Mouse (Mus musculus) G1E (cell line): ENCODE results near the gene Gpr3.

ENCODE experiments used
- CTCF ChIP-seq: IDR thresholded peaks from 2 replicates; pipeline ENCODE4 v1.5.1; 2012; ENCODE audit warnings: low read depth, low read length, inconsistent platforms, mixed read lengths
- GATA1 ChIP-seq: IDR thresholded peaks from 2 replicates; pipeline ENCODE4 v1.6.1; 2012; ENCODE audit warnings: borderline replicate concordance, low read length, inconsistent platforms, mixed read lengths
- POLR2AphosphoS5 ChIP-seq: IDR thresholded peaks from 2 replicates; pipeline ENCODE4 v1.6.1; 2012; ENCODE audit warnings: low read depth, low read length, inconsistent platforms; ENCODE audit not compliant: insufficient replicate concordance
- TAL1 ChIP-seq: conservative IDR thresholded peaks from 2 replicates; pipeline ENCODE4 v1.6.1; 2012; ENCODE audit warnings: low read depth, low read length, inconsistent platforms, mixed read lengths

DNA sequence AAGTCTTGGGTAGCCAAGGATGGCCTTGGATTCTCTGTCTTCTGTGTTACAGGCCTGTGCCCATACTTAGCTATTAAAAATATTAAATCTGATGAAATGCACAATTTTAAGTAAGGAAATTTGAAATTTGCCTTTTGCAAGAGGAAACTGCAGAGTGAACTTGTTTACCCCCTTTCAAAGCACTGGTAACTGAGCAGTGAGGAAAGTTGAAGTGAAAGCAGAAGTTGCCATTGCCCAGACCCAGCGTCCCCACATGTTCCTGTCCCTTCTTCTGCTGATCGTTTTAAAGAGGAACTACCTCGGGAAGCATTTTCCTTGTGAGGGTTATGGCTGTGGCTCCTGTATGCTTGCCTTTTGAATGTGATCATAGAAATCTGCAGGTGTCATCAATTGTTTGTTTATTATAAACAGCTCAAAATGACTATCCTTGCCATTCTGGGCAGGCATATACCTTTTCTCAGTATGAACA lies 42.2 kb downstream of the Gpr3 start:
- no peak for TF ChIP-seq CTCF
- no peak for TF ChIP-seq POLR2AphosphoS5
- TF ChIP-seq TAL1: no peak
- TF ChIP-seq GATA1: no peak
